Mouse (Mus musculus) forebrain, embryonic 15.5 days (tissue): ENCODE measurements around the gene Lgr4. TPM values are rescaled to one million over a fixed set of nuclear protein-coding genes. Genes with fewer than 3 reads are reported as not detected.
A peak's percentile ranks its signal among the peaks of the same experiment; 100 is the strongest.

Experiments
- ATAC-seq: fragments of 200-750 bp; cut with Nextera tagmentation; replicated peaks from 2 replicates; pipeline ENCODE4 v1.8.0; 2017; ENCODE audit warnings: mild to moderate bottlenecking, moderate TSS enrichment, moderate library complexity
- H3K27ac ChIP-seq: fragments of 300-500 bp; sonication (generic); replicated peaks from 2 replicates; pipeline ENCODE4 v1.5.1; 2015; ENCODE audit warnings: mild to moderate bottlenecking, inconsistent platforms
- H3K27me3 ChIP-seq: fragments of 300-500 bp; sonication (generic); 2 replicates; pipeline ENCODE4 v1.6.1; 2015; ENCODE audit warnings: inconsistent platforms
- H3K36me3 ChIP-seq: fragments of 300-500 bp; sonication (generic); 2 replicates; pipeline ENCODE4 v1.6.1; 2015; ENCODE audit warnings: mild to moderate bottlenecking, inconsistent platforms
- H3K4me1 ChIP-seq: fragments of 300-500 bp; sonication (generic); 2 replicates; pipeline ENCODE4 v1.6.1; 2015; ENCODE audit warnings: inconsistent platforms
- H3K4me2 ChIP-seq: fragments of 300-500 bp; sonication (generic); replicated peaks from 2 replicates; pipeline ENCODE4 v1.6.1; 2015; ENCODE audit warnings: mild to moderate bottlenecking, inconsistent platforms
- H3K4me3 ChIP-seq: fragments of 300-500 bp; sonication (generic); 2 replicates; pipeline ENCODE4 v1.5.1; 2015; ENCODE audit warnings: mild to moderate bottlenecking, inconsistent platforms
- H3K9ac ChIP-seq: fragments of 300-500 bp; sonication (generic); replicated peaks from 2 replicates; pipeline ENCODE4 v1.6.1; 2015; ENCODE audit warnings: mild to moderate bottlenecking, inconsistent platforms
- H3K9me3 ChIP-seq: fragments of 300-500 bp; sonication (generic); 2 replicates; pipeline ENCODE4 v1.6.1; 2016; ENCODE audit warnings: inconsistent platforms
- WGBS: fragments of 180-500 bp; shearing (Covaris S2); methylation state at CpG from one replicate; pipeline ENCODE4 v1.1.7; 2015; ENCODE audit warnings: mixed read lengths; 5-methylcytosine and 5-hydroxymethylcytosine counted together
- polyA plus RNA-seq: library from polyadenylated mRNA; unstranded; fragments of >200 nt; fragmentation: Nextera tagmentation; extraction: Ambion mirVana; gene quantifications from 2 replicates; pipeline ENCODE4 v1.2.1, GENCODE M21; 2015

Lgr4 gene
- polyA plus RNA-seq, 1 experiment from 2014 or later = 3.0 TPM

DNA sequence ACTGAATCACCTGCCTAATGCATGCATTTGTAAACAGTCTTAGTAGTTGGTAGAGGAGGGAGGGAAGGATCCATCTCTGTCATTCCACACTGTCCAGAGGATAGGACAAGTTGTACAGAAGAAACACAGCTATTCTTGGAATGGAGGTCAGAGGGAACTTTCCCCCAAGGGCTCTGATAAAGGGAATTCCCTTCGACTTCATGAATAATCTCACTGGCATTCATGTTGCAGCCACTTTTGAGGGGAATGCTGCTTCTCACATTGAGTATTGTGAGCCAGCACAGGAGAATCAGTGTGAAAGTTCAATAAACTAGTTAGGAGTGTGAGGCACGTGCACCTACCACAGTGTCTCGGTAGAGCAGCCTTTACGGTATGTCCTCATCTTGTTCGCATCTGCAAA is 37.6 kb downstream of the Lgr4 start:
- H3K4me1 ChIP-seq = peaks cover 21% of the 10 kb centered on the region
- H3K27ac ChIP-seq = no peak overlapping the region
- H3K27me3 ChIP-seq = peaks cover 83% of the 10 kb centered on the region
- ATAC-seq = no peak
- no peaks in the 10 kb centered on the region for H3K36me3 ChIP-seq
- no peaks in the 10 kb centered on the region for H3K9me3 ChIP-seq
- no peak overlapping the region for H3K4me2 ChIP-seq
- no peak overlapping the region for H3K9ac ChIP-seq
- 80% methylated on average over 5 of the region's 5 CpGs for WGBS
- H3K4me3 ChIP-seq = no peak overlapping the region

DNA sequence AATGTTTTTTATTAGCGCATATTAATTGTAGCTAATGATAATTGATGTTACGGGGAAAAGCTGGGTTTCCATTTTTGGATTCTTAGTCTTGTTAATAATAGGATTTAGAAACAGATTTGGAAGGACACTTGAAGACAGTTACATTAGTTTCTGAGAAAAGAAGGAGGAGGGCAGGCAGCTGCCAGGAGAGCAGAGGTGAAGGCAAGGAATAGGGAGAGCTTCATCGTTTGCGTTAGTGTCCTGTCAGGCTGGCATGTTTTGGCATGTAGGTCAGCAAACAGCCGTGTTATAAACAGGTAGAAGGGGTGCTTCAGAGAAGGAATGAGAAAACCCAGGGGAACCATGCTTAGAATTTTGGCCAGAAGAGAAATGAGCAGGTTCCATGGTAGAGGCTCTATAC is 38.5 kb downstream of the Lgr4 start:
- 82% methylated on average over 5 of the region's 5 CpGs for WGBS

DNA sequence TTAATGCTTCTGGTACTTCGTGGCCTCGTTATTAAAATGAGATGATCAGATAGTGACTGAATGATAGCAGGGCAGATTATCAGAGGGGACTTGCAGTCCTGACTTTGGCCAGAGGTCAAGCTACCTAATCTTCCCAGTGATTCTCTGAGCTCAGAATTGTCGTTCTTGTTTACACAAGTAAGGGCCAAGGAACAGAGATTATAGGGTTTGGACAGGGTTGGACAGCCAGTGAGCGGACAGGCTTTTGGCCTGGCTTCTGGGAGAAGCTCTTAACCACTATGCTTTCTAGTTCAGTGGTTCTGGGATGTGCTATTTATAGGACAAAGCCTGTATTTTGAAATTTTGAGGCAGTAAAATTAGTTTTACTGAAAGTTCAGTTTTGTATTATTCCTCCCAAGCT is 39.3 kb downstream of the Lgr4 start:
- H3K9me3 ChIP-seq = no peaks in the 10 kb centered on the region
- peaks cover 30% of the 10 kb centered on the region for H3K4me1 ChIP-seq
- H3K4me3 ChIP-seq = no peak overlapping the region
- H3K27me3 ChIP-seq = peaks cover 71% of the 10 kb centered on the region
- WGBS = 77% methylated on average over 4 of the region's 4 CpGs
- no peak overlapping the region for H3K4me2 ChIP-seq
- no peak overlapping the region for H3K9ac ChIP-seq
- H3K27ac ChIP-seq = no peak overlapping the region
- H3K36me3 ChIP-seq = no peaks in the 10 kb centered on the region
- no peak for ATAC-seq

More for the DNA sequence above, 38.5 kb downstream of the Lgr4 start:
- Histone ChIP-seq H3K27ac (no peak overlapping the region), H3K4me3 (no peak overlapping the region), H3K4me1 (peaks cover 26% of the 10 kb centered on the region), H3K9me3 (no peaks in the 10 kb centered on the region), H3K27me3 (peaks cover 74% of the 10 kb centered on the region), H3K9ac (no peak overlapping the region), H3K36me3 (no peaks in the 10 kb centered on the region), H3K4me2 (no peak overlapping the region)
- no peak for ATAC-seq

DNA sequence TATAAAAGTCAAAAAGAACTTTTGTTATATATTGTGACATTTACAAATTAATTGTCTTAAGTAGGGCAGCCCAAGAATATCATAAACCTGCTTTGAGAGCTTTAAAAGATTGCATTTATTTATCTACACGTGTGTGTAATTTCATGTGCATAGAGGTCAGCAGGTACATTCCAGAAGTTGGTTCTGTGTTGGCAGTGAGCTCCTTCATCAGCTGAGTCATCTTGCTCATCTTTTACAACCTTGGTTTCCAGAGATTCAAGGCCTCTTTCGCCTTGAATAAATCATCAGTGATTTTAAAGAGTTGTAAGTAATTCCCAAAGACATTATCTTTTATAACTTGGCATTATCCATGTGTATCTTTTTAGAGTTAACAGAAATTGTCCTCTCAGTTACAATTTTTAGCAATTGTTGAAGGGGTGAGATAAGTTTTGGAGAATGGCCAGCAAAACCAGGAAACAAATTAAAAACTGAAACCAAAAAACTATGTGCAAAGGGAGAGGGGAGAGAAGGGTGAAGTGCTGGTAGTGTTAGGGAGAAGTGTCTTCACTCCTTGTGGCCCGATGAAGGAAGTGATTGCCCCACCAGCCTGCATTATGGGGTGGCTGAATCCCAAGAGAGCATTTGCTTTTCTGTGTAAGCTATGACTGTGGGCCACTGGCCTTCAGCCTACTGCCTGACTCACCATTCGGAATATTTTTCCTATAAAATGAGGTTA is 41.4 kb downstream of the Lgr4 start:
- 86% methylated on average over 4 of the region's 4 CpGs for WGBS
- H3K4me1 ChIP-seq = peaks cover 21% of the 10 kb centered on the region
- peaks cover 80% of the 10 kb centered on the region for H3K27me3 ChIP-seq
- H3K4me3 ChIP-seq = no peak overlapping the region
- ATAC-seq = no peak
- no peak overlapping the region for H3K4me2 ChIP-seq
- no peaks in the 10 kb centered on the region for H3K36me3 ChIP-seq
- H3K9me3 ChIP-seq = no peaks in the 10 kb centered on the region
- H3K9ac ChIP-seq = no peak overlapping the region
- H3K27ac ChIP-seq = no peak overlapping the region

DNA sequence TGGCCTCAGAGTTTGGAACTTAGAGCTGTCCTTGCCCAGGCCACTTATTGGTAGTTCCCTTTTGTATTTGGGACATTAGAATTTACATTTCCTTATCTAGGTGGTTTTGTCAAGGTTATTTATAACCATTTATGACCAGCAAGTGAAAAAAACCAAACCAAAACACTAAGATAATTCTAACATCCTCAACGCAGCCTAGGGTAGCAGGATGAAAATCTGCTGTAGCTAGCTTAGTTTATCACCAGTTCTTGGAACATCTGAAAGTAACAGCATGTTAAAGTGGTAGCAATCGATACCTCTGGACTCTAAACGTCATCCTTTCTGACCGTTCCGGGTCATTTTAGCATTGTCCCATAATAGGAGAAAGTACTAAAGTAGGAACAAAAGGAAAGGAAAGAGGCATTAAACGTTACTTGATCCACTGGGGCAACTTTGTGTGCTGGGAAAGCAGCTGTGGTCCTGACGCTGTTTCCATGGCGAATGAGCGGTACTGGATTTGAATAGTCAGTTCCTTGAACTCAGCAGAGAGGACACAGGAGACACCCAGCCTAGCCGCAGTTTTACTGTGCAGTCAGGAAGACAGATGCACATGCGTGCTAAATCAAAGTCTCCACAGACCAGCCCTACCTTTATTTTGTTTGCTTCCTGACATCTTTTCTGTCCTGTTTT is 42.1 kb downstream of the Lgr4 start:
- no peak overlapping the region for H3K4me3 ChIP-seq
- no peaks in the 10 kb centered on the region for H3K36me3 ChIP-seq
- H3K9ac ChIP-seq = no peak overlapping the region
- ATAC-seq = peak; percentile 80
- H3K4me1 ChIP-seq = peaks cover 20% of the 10 kb centered on the region
- H3K4me2 ChIP-seq = no peak overlapping the region
- no peak overlapping the region for H3K27ac ChIP-seq
- WGBS = 18% methylated on average over 11 of the region's 11 CpGs
- peaks cover 80% of the 10 kb centered on the region for H3K27me3 ChIP-seq
- no peaks in the 10 kb centered on the region for H3K9me3 ChIP-seq

DNA sequence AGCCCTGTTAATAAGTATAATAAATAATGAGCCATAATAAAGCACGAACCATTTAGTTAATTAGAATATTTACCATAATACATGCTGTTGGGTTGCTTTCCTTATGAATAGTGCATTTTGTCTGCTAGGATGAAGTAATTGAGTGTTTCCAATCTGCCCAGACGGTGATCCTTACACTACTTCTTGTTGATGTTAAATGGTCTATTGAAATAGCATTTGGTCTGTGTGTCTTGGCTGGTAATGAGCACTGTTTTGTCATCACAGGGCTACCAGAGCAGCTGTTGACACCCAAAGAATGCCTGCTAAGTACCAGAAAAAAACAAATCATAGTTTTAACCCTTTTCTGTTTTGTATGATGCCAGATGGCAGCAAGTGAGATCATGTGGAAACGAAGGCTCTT is 42.8 kb downstream of the Lgr4 start:
- Histone ChIP-seq H3K4me1 (peaks cover 17% of the 10 kb centered on the region), H3K27me3 (peaks cover 76% of the 10 kb centered on the region), H3K27ac (no peak overlapping the region), H3K9ac (no peak overlapping the region), H3K36me3 (no peaks in the 10 kb centered on the region), H3K4me3 (no peak overlapping the region), H3K4me2 (no peak overlapping the region), H3K9me3 (no peaks in the 10 kb centered on the region)
- WGBS = 8% methylated on average over 3 of the region's 3 CpGs
- ATAC-seq = peak; percentile 96

DNA sequence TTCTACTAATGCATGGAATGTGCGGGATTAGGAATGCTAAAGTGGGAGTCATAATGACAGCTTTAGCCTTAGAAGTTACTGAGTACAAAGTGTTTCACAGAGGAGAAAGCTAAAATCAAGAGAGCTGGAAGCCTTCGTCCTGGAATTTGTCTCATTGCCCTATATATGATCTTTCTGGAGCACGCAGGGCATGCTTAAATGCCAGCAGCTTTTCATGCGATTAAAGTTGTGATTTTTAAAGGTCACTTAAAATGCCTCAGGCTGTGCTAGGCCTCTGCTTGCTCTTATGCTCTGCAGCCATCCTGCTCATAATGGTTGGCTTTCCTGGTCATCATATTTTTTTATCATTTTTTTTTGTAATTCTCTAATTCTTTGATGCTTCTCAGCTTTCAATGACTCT is 43.7 kb downstream of the Lgr4 start:
- no peaks in the 10 kb centered on the region for H3K9me3 ChIP-seq
- no peak overlapping the region for H3K4me3 ChIP-seq
- H3K4me2 ChIP-seq = no peak overlapping the region
- H3K27ac ChIP-seq = no peak overlapping the region
- no peaks in the 10 kb centered on the region for H3K36me3 ChIP-seq
- ATAC-seq = no peak
- peaks cover 16% of the 10 kb centered on the region for H3K4me1 ChIP-seq
- H3K9ac ChIP-seq = no peak overlapping the region
- WGBS = 71% methylated on average over 4 of the region's 4 CpGs
- H3K27me3 ChIP-seq = peaks cover 69% of the 10 kb centered on the region

DNA sequence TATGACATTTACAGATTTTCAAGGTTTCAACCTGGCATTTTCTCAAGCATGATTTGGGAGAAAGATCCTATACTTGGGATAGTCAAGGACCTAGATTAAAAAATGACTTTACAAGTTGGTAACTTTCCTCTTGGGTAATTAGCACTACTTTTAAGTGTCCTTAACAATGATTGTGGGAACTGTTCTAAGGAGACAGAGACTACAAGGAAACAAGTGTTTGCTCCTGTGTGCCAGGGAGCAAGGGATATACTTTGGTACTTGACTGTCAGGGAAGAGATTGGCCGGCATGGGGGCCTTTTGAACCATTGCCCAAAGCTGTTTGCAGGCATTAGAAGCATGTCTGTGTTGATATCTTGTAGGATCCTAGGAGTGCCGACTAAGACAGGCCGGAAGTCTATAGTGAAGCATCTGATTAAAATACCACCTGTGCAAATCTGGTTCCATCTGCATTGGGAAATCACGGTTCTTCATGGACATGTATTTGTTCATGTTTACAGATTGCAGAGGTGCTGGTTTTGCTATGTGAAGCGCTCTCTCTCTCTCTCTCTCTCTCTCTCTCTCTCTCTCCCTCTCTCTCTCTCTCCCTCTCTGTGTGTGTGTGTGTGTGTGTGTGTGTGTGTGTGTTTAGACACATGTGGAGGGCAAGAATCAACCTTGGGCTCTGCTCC is 46.3 kb downstream of the Lgr4 start:
- no peak overlapping the region for H3K4me2 ChIP-seq
- H3K9ac ChIP-seq = no peak overlapping the region
- H3K9me3 ChIP-seq = no peaks in the 10 kb centered on the region
- H3K4me1 ChIP-seq = peaks cover 16% of the 10 kb centered on the region
- no peak overlapping the region for H3K4me3 ChIP-seq
- ATAC-seq = no peak
- no peak overlapping the region for H3K27ac ChIP-seq
- H3K36me3 ChIP-seq = no peaks in the 10 kb centered on the region
- 87% methylated on average over 5 of the region's 5 CpGs for WGBS
- H3K27me3 ChIP-seq = peaks cover 58% of the 10 kb centered on the region

DNA sequence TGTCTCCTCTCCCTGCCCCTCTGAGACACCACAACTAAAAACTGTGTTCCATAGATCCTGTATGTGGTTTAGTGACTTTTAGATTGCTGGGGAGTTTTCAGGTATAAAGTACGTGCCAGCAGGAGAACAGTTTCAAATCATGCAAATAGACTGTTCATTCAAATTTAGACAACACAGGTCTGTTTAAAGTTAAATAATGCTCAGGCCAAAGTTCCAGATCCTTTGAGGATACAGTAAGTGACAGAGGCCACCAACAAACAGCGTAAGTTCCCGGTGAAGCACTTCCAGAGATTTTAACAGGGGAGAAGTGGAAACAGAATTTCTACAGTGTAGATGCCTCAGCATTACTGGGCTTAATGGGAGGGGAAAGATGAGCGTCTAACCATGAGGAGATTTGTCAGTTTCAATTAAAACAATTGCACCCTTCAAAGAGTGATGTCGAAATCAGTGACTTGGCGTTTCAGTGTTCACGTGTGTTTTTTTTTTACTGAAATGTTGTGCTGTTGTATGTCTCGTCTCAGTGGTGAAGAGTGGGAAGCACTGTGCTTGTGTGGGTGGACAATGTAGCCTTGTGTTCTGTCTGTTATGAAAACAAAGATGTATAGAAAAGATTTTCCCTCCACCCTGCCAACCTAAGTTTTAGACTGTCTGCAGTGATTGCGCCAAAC is 48.4 kb downstream of the Lgr4 start:
- H3K27ac ChIP-seq = no peak overlapping the region
- 76% methylated on average over 9 of the region's 9 CpGs for WGBS
- no peak for ATAC-seq
- H3K4me1 ChIP-seq = peaks cover 4% of the 10 kb centered on the region
- no peak overlapping the region for H3K9ac ChIP-seq
- H3K27me3 ChIP-seq = peaks cover 61% of the 10 kb centered on the region
- H3K9me3 ChIP-seq = no peaks in the 10 kb centered on the region
- H3K4me2 ChIP-seq = no peak overlapping the region
- H3K36me3 ChIP-seq = no peaks in the 10 kb centered on the region
- no peak overlapping the region for H3K4me3 ChIP-seq

DNA sequence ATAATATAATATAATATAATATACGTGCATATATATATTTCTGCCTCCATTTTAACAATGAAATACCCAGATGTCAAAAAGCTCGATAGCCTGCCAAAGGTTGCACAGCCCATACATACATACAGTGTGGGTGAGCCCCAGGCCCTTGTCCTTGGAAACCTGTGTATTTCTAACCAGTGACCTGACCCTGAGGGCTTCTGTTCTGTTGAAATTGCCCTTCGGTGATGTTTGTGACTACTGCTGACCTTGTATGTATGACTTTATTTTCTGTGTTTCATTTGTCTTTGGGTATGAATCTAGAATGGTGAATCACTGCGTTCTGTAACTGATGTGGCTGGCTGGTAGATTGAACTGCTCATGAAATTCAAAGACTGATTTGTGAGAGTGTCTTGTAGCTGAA is 49.4 kb downstream of the Lgr4 start:
- no peak overlapping the region for H3K4me3 ChIP-seq
- H3K4me2 ChIP-seq = no peak overlapping the region
- H3K27me3 ChIP-seq = peaks cover 57% of the 10 kb centered on the region
- no peaks in the 10 kb centered on the region for H3K4me1 ChIP-seq
- WGBS = 94% methylated on average over 4 of the region's 4 CpGs
- no peaks in the 10 kb centered on the region for H3K9me3 ChIP-seq
- H3K9ac ChIP-seq = no peak overlapping the region
- no peak for ATAC-seq
- H3K27ac ChIP-seq = no peak overlapping the region
- H3K36me3 ChIP-seq = no peaks in the 10 kb centered on the region

DNA sequence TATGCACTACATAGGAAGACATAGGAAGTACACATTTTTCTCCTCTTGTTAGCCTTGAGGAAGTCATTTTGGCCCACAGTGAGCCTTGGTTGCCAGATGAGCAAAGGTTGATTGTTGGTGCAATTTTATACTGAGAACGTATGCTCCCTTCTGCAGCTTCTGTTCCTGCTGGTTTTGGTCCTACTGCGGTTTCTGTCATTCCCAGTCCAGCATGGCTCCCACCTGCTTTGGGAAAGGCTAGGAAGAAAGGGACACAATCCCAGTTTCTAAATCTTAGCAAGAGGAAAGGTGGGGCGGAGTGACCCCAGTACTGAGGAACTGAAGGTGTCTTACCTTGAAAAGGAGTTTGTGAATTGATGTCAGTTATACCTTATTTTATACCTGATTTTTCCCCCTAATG is 51.9 kb downstream of the Lgr4 start:
- Histone ChIP-seq H3K36me3 (no peaks in the 10 kb centered on the region), H3K27ac (no peak overlapping the region), H3K9ac (no peak overlapping the region), H3K4me1 (no peaks in the 10 kb centered on the region), H3K4me2 (no peak overlapping the region), H3K9me3 (no peaks in the 10 kb centered on the region), H3K4me3 (no peak overlapping the region), H3K27me3 (peaks cover 37% of the 10 kb centered on the region)
- WGBS = 89% methylated on average over 3 of the region's 3 CpGs
- ATAC-seq = no peak

DNA sequence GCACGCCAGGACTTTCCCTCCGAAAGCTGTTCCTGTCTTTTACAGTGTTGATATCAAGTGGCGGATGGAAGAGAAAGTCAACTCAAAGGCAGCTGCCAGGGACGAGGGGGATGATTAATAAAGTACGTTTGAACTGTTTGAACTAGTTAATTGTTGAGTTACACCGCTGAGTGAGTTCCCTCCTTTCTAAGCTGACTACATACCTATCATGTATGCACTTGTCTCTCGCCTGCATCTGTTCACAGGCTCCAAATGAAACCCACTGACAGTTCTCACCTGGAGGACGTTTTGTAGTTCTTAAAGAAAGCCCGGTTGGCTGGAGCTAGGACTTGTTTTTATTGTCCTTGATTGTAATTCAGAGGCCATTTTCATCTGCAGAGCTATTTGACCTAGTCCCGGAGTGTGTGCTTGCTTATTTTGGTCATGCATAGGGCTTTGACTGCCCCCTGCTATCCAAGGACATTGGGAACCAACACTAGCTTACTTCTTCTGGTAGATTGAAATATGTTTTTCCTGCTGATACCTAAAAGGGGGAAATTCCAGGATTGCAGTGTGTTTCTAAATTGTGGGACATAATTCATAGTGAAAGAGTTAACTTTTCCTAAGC is 52.6 kb downstream of the Lgr4 start:
- Histone ChIP-seq H3K27me3 (peaks cover 33% of the 10 kb centered on the region), H3K4me2 (no peak overlapping the region)
- ATAC-seq = no peak

More for the DNA sequence above, 52.6 kb downstream of the Lgr4 start:
- 74% methylated on average over 10 of the region's 10 CpGs for WGBS
- H3K9me3 ChIP-seq = no peaks in the 10 kb centered on the region
- no peak overlapping the region for H3K27ac ChIP-seq
- no peaks in the 10 kb centered on the region for H3K36me3 ChIP-seq
- H3K4me3 ChIP-seq = no peak overlapping the region
- no peaks in the 10 kb centered on the region for H3K4me1 ChIP-seq
- H3K9ac ChIP-seq = no peak overlapping the region
